Mouse (Mus musculus) kidney, adult 2 months (tissue): ENCODE results near the gene 2310009B15Rik. TPM values are rescaled to one million over a fixed set of nuclear protein-coding genes. Genes with fewer than 3 reads are reported as not detected.
"Not testable (repeated sequence)": the region's sequence is repeated elsewhere in the genome, so short reads cannot be mapped to it uniquely, and the experiment has no call there.

Experiments
- DNase-seq: peaks from one replicate; pipeline ENCODE4 v3.0.0; 2021
- H3K27ac ChIP-seq: fragments of 200-500 bp; 2 replicates; pipeline ENCODE4 v1.5.1; 2012; ENCODE audit warnings: low read depth, low read length, control low read depth, inconsistent platforms; ENCODE audit not compliant: insufficient read depth
- H3K27me3 ChIP-seq: fragments of 200-500 bp; replicated peaks from 2 replicates; pipeline ENCODE4 v1.6.1; 2012; ENCODE audit warnings: mild to moderate bottlenecking, moderate library complexity, low read length, inconsistent platforms; ENCODE audit not compliant: control insufficient read depth, insufficient read depth
- H3K36me3 ChIP-seq: fragments of 200-500 bp; 2 replicates; pipeline ENCODE4 v1.6.1; 2012; ENCODE audit warnings: mild to moderate bottlenecking, moderate library complexity, low read length, inconsistent platforms; ENCODE audit not compliant: control insufficient read depth, insufficient read depth
- H3K4me1 ChIP-seq: fragments of 200-500 bp; 2 replicates; pipeline ENCODE4 v1.6.1; 2011; ENCODE audit warnings: low read length; ENCODE audit not compliant: control insufficient read depth, insufficient read depth
- H3K4me3 ChIP-seq: fragments of 200-500 bp; 2 replicates; pipeline ENCODE4 v1.5.1; 2011; ENCODE audit warnings: mild to moderate bottlenecking, low read depth, low read length, control low read depth; ENCODE audit not compliant: insufficient read depth
- CTCF ChIP-seq: fragments of 200-500 bp; conservative IDR thresholded peaks from 2 replicates; pipeline ENCODE4 v1.5.1; 2011; ENCODE audit warnings: low read depth, mild to moderate bottlenecking, control low read depth, low read length, moderate library complexity, mixed read lengths; ENCODE audit not compliant: insufficient read depth, insufficient read length
- POLR2A ChIP-seq: fragments of 200-500 bp; IDR thresholded peaks from one replicate; pipeline ENCODE4 v1.6.1; 2011; ENCODE audit warnings: low read depth, low read length, control low read depth
- WGBS: fragments of 180-500 bp; shearing (Covaris S2); methylation state at CpG from one replicate; pipeline ENCODE4 v1.1.7; 2018; 5-methylcytosine and 5-hydroxymethylcytosine counted together
- polyA plus RNA-seq: library from polyadenylated mRNA; depleted of rRNA; stranded (reverse); fragments of >200 nt; gene quantifications from 2 replicates; pipeline ENCODE4 v1.2.3, GENCODE M21; 2012; rRNA removed

Gene 2310009B15Rik
- polyA plus RNA-seq, result 19.8 and 23.1 TPM in 2 replicates

DNA sequence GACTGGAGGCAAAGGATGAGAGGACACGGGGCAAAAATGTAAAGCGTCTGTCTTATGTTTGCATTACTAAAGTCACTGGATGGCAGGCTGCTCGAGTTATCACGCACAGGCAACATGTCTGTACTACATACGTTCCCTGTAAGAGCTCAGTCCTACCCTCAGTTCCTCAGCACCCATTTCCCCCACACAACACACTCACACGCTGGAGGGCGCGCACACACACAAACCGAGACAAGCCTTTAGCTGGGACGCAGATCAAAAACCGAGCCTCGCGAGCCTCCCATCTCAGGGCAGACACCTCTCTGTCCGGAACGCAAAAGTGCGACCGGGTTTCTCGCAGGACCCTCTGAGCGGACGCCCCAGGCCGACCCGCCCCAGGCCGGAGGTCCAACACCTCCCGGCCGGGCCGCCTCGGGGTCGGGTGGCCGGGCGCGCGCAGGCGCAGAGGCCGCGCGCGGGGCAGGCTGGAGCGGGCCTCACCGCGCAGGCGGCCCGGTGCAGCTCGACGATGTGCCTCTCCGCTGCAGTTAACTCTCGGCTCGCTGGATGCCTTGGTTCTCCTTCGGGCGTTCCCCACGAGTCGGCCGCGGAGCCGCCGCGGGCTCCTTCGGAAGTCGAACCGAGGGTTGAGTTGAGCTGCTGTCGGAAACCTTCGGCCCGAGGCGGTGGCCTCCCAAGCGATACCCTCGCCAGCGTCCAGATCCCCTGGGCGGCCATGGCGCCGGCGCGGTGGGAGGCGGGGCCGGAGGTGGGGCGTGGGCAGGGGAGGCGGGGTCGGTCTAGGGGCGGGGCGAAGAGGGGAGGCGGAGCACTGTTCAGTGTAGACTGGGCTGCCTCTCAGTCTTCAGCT lies at the start of gene 2310009B15Rik:
Gene 2310009B15Rik, minus strand, starts transcription at position 752 of the 850 bp plus-strand sequence.
- WGBS, result under 1% methylated on average over 59 of the region's 79 CpGs
- DNase-seq, result peak; percentile 87
- not testable (repeated sequence) for H3K27me3 ChIP-seq

DNA sequence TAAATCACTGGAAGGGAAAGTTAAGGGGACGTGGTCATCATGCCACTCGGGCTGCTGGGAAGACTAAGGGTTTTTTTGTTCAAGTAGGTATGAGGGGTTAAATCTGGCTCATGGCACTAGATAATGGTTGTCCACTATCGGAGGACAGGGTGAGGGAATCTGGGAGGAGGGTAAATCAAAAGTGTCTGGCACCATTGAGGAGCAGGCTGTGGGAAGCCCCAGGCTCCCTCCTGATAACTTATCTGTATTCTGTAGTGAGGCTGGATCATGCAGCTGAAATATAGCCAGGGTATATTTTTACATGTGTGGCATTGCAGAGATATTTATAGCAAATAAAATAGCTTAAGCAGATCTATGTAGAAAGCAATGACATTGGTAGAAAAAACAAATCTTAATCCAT lies 49.6 kb upstream of the 2310009B15Rik start:
- Histone ChIP-seq H3K27me3 (no peaks in the 10 kb centered on the region), H3K4me1 (no peaks in the 10 kb centered on the region), H3K4me3 (no peak overlapping the region), H3K27ac (no peak overlapping the region), H3K36me3 (no peaks in the 10 kb centered on the region)
- no peak for TF ChIP-seq CTCF
- TF ChIP-seq POLR2A, result no peak
- DNase-seq, result no peak
- 74% methylated on average over 3 of the region's 3 CpGs for WGBS

More for the DNA sequence above, at the start of gene 2310009B15Rik:
- H3K27ac ChIP-seq, H3K36me3 ChIP-seq, H3K4me1 ChIP-seq: not testable (repeated sequence)
- H3K4me3 ChIP-seq, result peak within 1 kb of the TSS; percentile 35

DNA sequence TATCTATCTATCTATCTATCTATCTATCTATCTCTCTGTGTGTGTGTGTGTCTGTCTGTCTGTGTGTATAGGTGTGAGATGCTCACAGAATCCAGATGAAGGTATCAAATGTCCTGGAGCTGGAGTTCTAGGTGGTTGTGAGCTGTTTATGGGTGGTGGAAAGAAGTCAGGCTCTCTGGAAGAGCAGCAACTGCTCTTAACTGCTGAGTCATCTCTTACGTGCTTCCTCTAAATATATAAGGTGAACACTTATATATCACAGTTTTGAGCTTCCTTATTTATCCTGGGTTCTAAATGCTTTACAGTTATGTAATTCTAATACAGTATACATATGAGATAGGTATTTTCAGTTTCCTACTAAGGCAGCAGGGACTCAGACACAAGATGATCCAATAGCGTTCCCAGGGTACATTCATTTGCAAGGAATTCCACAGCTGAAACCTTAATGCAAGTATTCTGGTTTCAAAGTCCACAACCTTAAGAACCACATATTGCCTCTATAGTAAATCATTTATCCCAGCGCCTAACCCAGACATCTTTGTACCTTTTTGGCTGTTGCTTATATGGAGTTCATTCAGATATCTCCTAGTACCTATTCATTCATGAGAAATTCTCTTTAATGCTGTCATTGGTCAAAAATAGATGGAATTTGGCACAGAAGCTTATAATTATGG lies 48.6 kb upstream of the 2310009B15Rik start:
- 77% methylated on average over 3 of the region's 3 CpGs for WGBS
- TF ChIP-seq POLR2A, result no peak
- no peak for TF ChIP-seq CTCF

DNA sequence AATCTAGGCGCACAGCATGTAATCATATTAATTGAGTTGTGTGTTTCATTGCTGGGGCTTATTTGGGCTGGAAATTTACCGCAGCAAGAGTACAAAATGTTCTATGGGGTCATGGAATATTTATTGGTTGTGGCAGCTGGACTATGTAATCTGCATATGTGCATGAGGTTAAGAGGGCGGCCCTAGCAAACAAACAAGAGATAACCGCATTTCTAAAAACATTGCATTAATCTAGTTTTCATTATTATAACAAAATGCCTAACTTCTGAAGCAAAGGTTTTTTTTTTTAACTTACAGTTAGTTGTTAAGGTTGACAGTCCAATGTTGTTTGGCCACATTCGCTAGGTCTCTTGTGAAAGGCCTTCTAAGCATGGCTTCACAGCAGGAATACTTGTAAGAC lies 47.2 kb upstream of the 2310009B15Rik start:
- peak; percentile 30 for DNase-seq
- TF ChIP-seq POLR2A (no peak), CTCF (no peak)
- 84% methylated on average over 5 of the region's 5 CpGs for WGBS

More for the DNA sequence above, 48.6 kb upstream of the 2310009B15Rik start:
- no peak for DNase-seq
- H3K4me1 ChIP-seq, result no peaks in the 10 kb centered on the region
- no peaks in the 10 kb centered on the region for H3K27me3 ChIP-seq
- no peaks in the 10 kb centered on the region for H3K36me3 ChIP-seq
- no peak overlapping the region for H3K4me3 ChIP-seq
- H3K27ac ChIP-seq, result no peak overlapping the region

DNA sequence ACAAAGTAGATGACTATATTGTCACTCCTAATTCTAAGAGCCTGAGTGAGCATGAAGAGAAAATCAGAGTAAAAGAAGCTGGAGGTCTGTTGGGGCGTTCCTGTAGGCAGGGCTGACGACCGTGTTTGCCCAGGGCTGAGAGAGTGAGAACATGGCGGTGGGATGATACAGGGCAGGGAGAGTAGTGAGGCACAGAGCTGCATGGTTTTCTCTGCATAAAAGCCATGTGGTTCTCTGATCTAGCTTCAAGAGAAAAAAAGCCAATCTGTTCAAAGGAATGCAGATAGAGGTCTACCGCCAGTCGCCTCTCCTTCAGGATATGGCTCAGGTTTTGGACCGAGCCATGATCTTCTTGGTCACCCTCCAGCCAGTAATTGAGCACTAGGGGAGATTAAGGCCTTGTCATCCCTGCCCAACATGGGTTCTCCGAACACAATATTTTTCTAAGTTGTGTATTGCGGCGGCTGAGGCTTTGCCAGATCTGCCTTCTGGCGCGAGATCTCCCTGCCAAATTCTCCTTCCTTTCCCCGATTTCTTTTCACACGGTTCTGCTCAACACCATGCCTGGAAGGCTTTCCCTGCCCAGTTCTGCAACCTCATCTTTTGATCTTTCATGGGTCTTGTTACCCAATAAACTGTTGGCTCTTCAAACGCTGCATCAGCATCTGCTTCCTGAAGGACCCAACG lies 44.9 kb upstream of the 2310009B15Rik start:
- H3K36me3 ChIP-seq, result no peaks in the 10 kb centered on the region
- no peak for TF ChIP-seq CTCF
- TF ChIP-seq POLR2A, result no peak
- H3K4me1 ChIP-seq, result no peaks in the 10 kb centered on the region
- 91% methylated on average over 16 of the region's 16 CpGs for WGBS
- no peaks in the 10 kb centered on the region for H3K27me3 ChIP-seq
- no peak overlapping the region for H3K4me3 ChIP-seq
- no peak for DNase-seq
- H3K27ac ChIP-seq, result no peak overlapping the region

More for the DNA sequence above, 47.2 kb upstream of the 2310009B15Rik start:
- H3K27me3 ChIP-seq, result no peaks in the 10 kb centered on the region
- H3K27ac ChIP-seq, result no peak overlapping the region
- no peaks in the 10 kb centered on the region for H3K4me1 ChIP-seq
- H3K4me3 ChIP-seq, result no peak overlapping the region
- no peaks in the 10 kb centered on the region for H3K36me3 ChIP-seq

DNA sequence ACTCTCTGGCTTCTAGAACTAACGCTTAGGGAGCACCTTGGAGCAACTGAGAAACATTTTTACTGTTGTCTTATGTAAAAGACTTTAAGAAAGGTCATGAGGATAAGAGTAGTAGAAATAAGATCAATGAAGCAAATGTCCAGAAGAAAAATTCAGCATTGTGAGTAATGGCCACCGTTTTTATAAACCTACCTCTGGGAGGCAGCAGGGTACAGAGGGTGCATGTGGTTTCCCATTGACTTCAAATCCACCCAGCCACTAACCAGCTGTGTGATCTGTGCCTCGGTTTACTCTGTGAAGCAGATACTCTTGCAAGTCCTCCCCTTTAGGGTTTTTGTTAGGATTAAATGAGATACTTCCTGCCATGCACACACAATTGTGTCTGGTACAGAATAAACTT lies 39.4 kb upstream of the 2310009B15Rik start:
- Histone ChIP-seq H3K4me3 (no peak overlapping the region), H3K36me3 (no peaks in the 10 kb centered on the region), H3K27ac (no peak overlapping the region), H3K27me3 (no peaks in the 10 kb centered on the region), H3K4me1 (no peaks in the 10 kb centered on the region)
- WGBS, result 81% methylated on average over 3 of the region's 3 CpGs
- no peak for DNase-seq
- peak; percentile 40; the same call in 1 of the 2 replicates for TF ChIP-seq CTCF
- TF ChIP-seq POLR2A, result no peak

DNA sequence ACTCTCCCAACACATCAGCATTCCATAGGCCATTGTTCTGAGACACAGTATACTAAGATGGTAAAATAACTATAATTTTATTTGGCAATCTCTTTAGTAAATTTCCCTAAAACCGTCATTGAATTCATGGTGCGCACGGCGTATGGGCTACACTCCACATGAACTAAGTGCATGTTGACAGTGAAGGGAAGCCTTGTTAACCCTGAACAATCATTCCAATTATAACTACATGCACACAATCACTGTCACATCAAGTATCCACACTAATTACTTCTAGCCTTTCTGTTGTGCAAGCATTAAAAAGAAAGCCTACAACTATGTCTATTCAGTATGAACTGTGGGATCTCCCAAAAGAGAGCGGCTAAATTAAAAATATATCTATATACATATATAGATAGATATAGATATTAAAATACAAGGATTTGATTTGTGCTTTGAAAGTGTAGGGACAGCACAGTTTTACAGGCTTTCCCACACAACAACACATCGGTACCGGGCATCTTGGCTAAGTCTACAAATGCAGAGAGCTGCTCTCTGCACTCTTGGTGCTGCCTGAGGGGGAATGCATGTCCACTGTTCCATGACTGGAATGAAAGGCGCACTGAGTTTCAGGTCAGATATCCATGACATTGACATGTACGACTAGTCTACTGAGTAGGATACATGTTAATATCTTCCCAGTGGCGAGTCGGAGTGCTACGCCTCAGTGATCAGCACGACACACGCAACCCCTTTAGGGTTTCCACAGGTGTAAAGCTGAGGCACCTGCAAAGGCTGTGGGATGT lies 21.0 kb upstream of the 2310009B15Rik start:
- peak; percentile 28 for DNase-seq
- Histone ChIP-seq H3K4me3 (no peak overlapping the region), H3K27me3 (no peaks in the 10 kb centered on the region), H3K27ac (no peak overlapping the region), H3K4me1 (no peaks in the 10 kb centered on the region), H3K36me3 (no peaks in the 10 kb centered on the region)
- TF ChIP-seq CTCF, result no peak
- no peak for TF ChIP-seq POLR2A
- WGBS, result 83% methylated on average over 14 of the region's 14 CpGs
